Mouse (Mus musculus): ENCODE measurements around the gene Sp8. TPM values are rescaled to one million over a fixed set of nuclear protein-coding genes. Genes with fewer than 3 reads are reported as not detected.

Sp8 gene
- polyA plus RNA-seq (2012; rRNA removed), result not detected in 2 replicates

DNA sequence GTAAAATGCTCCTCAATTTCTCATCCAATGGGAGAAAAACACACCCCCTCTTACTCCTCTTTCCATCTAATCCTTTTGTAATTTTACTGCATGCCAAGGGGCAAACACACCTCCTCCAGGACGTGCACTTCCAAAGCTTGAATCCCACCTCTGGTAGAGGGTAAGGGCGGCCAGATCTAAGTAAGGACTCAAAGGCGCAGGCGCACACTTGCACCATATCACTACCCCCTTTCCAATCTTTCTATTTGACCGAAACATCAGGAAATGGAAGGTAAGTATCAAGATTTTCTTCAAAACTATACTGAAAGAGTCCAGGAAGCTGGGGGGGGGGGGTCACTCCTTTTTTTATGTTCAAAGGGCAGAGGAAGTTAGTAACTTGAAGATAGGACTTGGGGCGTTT lies at the start of gene Sp8:
TSS of gene Sp8 (plus strand) at position 109 of the 400 bp plus-strand sequence.

Other genes with a start within 250 kb of the Sp8 start
- not detected in 2 replicates for gene Abcb5, start 120.1 kb downstream of the Sp8 start, polyA plus RNA-seq (2012; rRNA removed)